Mouse (Mus musculus) cortical plate, adult 2 months (tissue): Measurements from ENCODE around the gene Cebpz. TPM values are rescaled to one million over a fixed set of nuclear protein-coding genes. Genes with fewer than 3 reads are reported as not detected.

Source experiments
- H3K27ac ChIP-seq: fragments of 200-500 bp; 2 replicates; pipeline ENCODE4 v1.5.1; 2012; ENCODE audit warnings: low read length, control low read depth, inconsistent platforms; ENCODE audit not compliant: insufficient read depth
- H3K4me1 ChIP-seq: fragments of 200-500 bp; 2 replicates; pipeline ENCODE4 v1.6.1; 2011; ENCODE audit warnings: low read length; ENCODE audit not compliant: control insufficient read depth, insufficient read depth
- H3K4me3 ChIP-seq: fragments of 200-500 bp; 2 replicates; pipeline ENCODE4 v1.5.1; 2011; ENCODE audit warnings: mild to moderate bottlenecking, low read length, control low read depth; ENCODE audit not compliant: insufficient read depth
- CTCF ChIP-seq: fragments of 200-500 bp; IDR thresholded peaks from 2 replicates; pipeline ENCODE4 v1.5.1; 2011; ENCODE audit warnings: mild to moderate bottlenecking, control low read depth, low read length; ENCODE audit not compliant: insufficient read depth; ENCODE audit errors: extremely low read depth
- POLR2A ChIP-seq: fragments of 200-500 bp; IDR thresholded peaks from 2 replicates; pipeline ENCODE4 v1.6.1; 2011; ENCODE audit warnings: mild to moderate bottlenecking, low read length, control low read depth; ENCODE audit not compliant: insufficient read depth; ENCODE audit errors: extremely low read depth
- polyA plus RNA-seq: library from polyadenylated mRNA; depleted of rRNA; stranded (reverse); fragments of >200 nt; gene quantifications from 2 replicates; pipeline ENCODE4 v1.2.3, GENCODE M21; 2012

The Cebpz gene
- polyA plus RNA-seq, 1 experiment: 22.2 TPM

- Histone ChIP-seq H3K27ac (no peak overlapping the region), H3K4me1 (no peaks in the 10 kb centered on the region), H3K4me3 (no peak overlapping the region)
- TF ChIP-seq CTCF: no peak
- TF ChIP-seq POLR2A: no peak
Measured at GRCm38 (mm10) chr17:78912861-78913281, 24.0 kb downstream of the Cebpz start.

- TF ChIP-seq POLR2A (no peak), CTCF (no peak)
- no peak overlapping the region for H3K4me3 ChIP-seq
- no peaks in the 10 kb centered on the region for H3K4me1 ChIP-seq
- no peak overlapping the region for H3K27ac ChIP-seq
Measured at GRCm38 (mm10) chr17:78909374-78909773, 27.5 kb downstream of the Cebpz start.

- Histone ChIP-seq H3K27ac (no peak within 1 kb of the TSS), H3K4me3 (no peak within 1 kb of the TSS), H3K4me1 (no peaks in the 10 kb centered on the region)
- TF ChIP-seq CTCF: no peak
- no peak for TF ChIP-seq POLR2A
Measured at GRCm38 (mm10) chr17:78906892-78907291, 30.0 kb downstream of the Cebpz start, which contains the start of gene Sult6b1. Gene Sult6b1 (minus strand): TSS chr17:78906992.

GRCm38 (mm10) chr17:78903158-78903557, 33.7 kb downstream of the Cebpz start:
- Histone ChIP-seq H3K4me1 (no peaks in the 10 kb centered on the region), H3K4me3 (no peak overlapping the region), H3K27ac (no peak overlapping the region)
- TF ChIP-seq POLR2A (no peak), CTCF (no peak)

GRCm38 (mm10) chr17:78895394-78895793, 41.5 kb downstream of the Cebpz start:
- H3K4me1 ChIP-seq: peaks cover 2% of the 10 kb centered on the region; the same call in 1 of the 2 replicates
- TF ChIP-seq CTCF: peak; percentile 31; the same call in 1 of the 2 replicates
- no peak for TF ChIP-seq POLR2A
- H3K27ac ChIP-seq: no peak overlapping the region
- H3K4me3 ChIP-seq: 0 out of 2 replicates have a peak overlapping the region, but pooled peaks have one; percentile 26

GRCm38 (mm10) chr17:78894991-78895390, 41.9 kb downstream of the Cebpz start:
- peaks cover 2% of the 10 kb centered on the region; the same call in 1 of the 2 replicates for H3K4me1 ChIP-seq
- TF ChIP-seq POLR2A (no peak), CTCF (no peak)
- no peak overlapping the region for H3K27ac ChIP-seq
- no peak overlapping the region for H3K4me3 ChIP-seq

GRCm38 (mm10) chr17:78891020-78891419, 45.8 kb downstream of the Cebpz start:
- peaks cover 2% of the 10 kb centered on the region; the same call in 1 of the 2 replicates for H3K4me1 ChIP-seq
- TF ChIP-seq CTCF (no peak), POLR2A (no peak)
- no peak overlapping the region for H3K4me3 ChIP-seq
- H3K27ac ChIP-seq: no peak overlapping the region

- H3K4me1 ChIP-seq: no peaks in the 10 kb centered on the region
- no peak overlapping the region for H3K27ac ChIP-seq
- TF ChIP-seq CTCF (no peak), POLR2A (no peak)
- no peak overlapping the region for H3K4me3 ChIP-seq
Measured at GRCm38 (mm10) chr17:78889184-78889583, 47.7 kb downstream of the Cebpz start.

- TF ChIP-seq CTCF (no peak), POLR2A (no peak)
- no peaks in the 10 kb centered on the region for H3K4me1 ChIP-seq
- H3K27ac ChIP-seq: no peak overlapping the region
- H3K4me3 ChIP-seq: no peak overlapping the region
Measured at GRCm38 (mm10) chr17:78888554-78888953, 48.3 kb downstream of the Cebpz start.

GRCm38 (mm10) chr17:78885286-78886065, 51.4 kb downstream of the Cebpz start:
- H3K4me3 ChIP-seq: no peak overlapping the region

More at GRCm38 (mm10) chr17:78885286-78886065, 51.4 kb downstream of the Cebpz start:
- TF ChIP-seq CTCF (no peak), POLR2A (no peak)
- Histone ChIP-seq H3K4me1 (no peaks in the 10 kb centered on the region), H3K27ac (no peak overlapping the region)
